Mouse (Mus musculus) hindbrain, embryonic 11.5 days (tissue): ENCODE data around the gene Cep128. TPM values are rescaled to one million over a fixed set of nuclear protein-coding genes. Genes with fewer than 3 reads are reported as not detected.

Experiments
- ATAC-seq: fragments of 200-750 bp; cut with Nextera tagmentation; 2 replicates; pipeline ENCODE4 v1.8.0; 2017; ENCODE audit warnings: mild to moderate bottlenecking, moderate TSS enrichment, moderate library complexity; ENCODE audit not compliant: low FRiP score
- DNase-seq: peaks from one replicate; pipeline ENCODE4 v3.0.0-alpha.2; 2015; ENCODE audit warnings: low spot score
- H3K27ac ChIP-seq: fragments of 300-500 bp; sonication (generic); 2 replicates; pipeline ENCODE4 v1.5.1; 2014; ENCODE audit warnings: mild to moderate bottlenecking, low read depth, low read length
- H3K27me3 ChIP-seq: fragments of 300-500 bp; sonication (generic); 2 replicates; pipeline ENCODE4 v1.6.1; 2014; ENCODE audit warnings: mild to moderate bottlenecking, low read length, moderate library complexity, mixed read lengths; ENCODE audit not compliant: control insufficient read depth, insufficient read depth
- H3K36me3 ChIP-seq: fragments of 300-500 bp; sonication (generic); 2 replicates; pipeline ENCODE4 v1.6.1; 2014; ENCODE audit warnings: mild to moderate bottlenecking, low read length, moderate library complexity, mixed read lengths; ENCODE audit not compliant: control insufficient read depth, insufficient read depth
- H3K4me1 ChIP-seq: fragments of 300-500 bp; sonication (generic); replicated peaks from 2 replicates; pipeline ENCODE4 v1.6.1; 2014; ENCODE audit warnings: low read length, mixed read lengths; ENCODE audit not compliant: control insufficient read depth, insufficient read depth
- H3K4me2 ChIP-seq: fragments of 300-500 bp; sonication (generic); replicated peaks from 2 replicates; pipeline ENCODE4 v1.6.1; 2014; ENCODE audit warnings: mild to moderate bottlenecking, low read depth, low read length
- H3K4me3 ChIP-seq: fragments of 300-500 bp; sonication (generic); 2 replicates; pipeline ENCODE4 v1.5.1; 2014; ENCODE audit warnings: low read depth, low read length
- H3K9ac ChIP-seq: fragments of 300-500 bp; sonication (generic); 2 replicates; pipeline ENCODE4 v1.6.1; 2014; ENCODE audit warnings: low read depth, low read length
- H3K9me3 ChIP-seq: fragments of 300-500 bp; sonication (generic); 2 replicates; pipeline ENCODE4 v1.6.1; 2016; ENCODE audit warnings: low read length; ENCODE audit not compliant: control insufficient read depth
- WGBS: fragments of 180-500 bp; shearing (Covaris S2); extraction: QIAGEN DNeasy Blood & Tissue Kit; methylation state at CpG from one replicate; pipeline ENCODE4 v1.1.7; 2014; 5-methylcytosine and 5-hydroxymethylcytosine counted together
- polyA plus RNA-seq: library from polyadenylated mRNA; unstranded; fragments of >200 nt; fragmentation: Nextera tagmentation; extraction: Ambion mirVana; gene quantifications from 2 replicates; pipeline ENCODE4 v1.2.1, GENCODE M21; 2014

The Cep128 gene
- 10.5 and 10.7 TPM in 2 replicates for polyA plus RNA-seq

DNA sequence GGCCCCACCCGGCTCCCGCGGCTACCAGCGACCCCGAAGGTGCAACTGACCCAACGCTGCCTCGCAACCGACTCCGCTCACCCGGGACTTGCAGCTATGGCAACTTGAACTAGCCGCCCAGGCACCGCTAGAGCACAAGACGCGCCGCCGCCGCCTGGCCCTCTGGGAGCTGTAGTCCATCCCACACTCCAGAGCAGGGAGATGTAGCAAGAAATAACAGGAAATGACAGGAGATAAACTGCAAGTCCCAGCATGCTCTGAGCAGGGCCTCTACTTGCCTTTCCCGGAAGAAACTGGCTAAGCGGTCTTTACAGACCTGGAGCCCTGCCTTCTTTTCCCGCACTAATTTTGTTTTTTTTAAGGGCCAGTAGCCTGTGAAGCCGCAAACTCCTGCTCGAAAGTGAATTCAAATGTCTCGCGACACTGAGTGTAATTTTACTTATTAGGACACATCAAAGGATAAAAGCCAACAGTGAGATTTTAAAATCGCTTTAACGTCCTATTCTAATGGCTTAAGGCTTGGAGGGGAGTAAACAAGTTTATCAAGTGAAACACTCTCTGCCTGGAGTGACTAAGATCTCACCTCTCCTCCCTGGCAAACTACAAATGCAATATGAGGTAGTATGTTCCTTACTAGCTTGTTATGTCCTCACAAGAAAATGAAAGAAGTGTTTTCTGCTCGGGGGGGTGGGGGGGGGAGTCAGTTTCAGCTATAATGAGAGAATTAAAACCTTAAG, at the start of gene Cep128, which contains the start of gene Tshr:
Cep128 (minus strand) TSS at position 129 of the 737 bp plus-strand sequence.
Tshr (plus strand) TSS at position 283 of the 737 bp plus-strand sequence.
- no peaks in the 10 kb centered on the region for H3K4me1 ChIP-seq
- DNase-seq (peak; percentile 93), ATAC-seq (peak; percentile 100)
- WGBS: under 1% methylated on average over 27 of the region's 27 CpGs
- peak within 1 kb of the TSS; percentile 66 for H3K4me2 ChIP-seq
- no peak within 1 kb of the TSS for H3K27ac ChIP-seq
- peak within 1 kb of the TSS; percentile 40 for H3K9ac ChIP-seq
- H3K4me3 ChIP-seq: peak within 1 kb of the TSS; percentile 64
- H3K36me3 ChIP-seq: no peaks in the 10 kb centered on the region
- no peaks in the 10 kb centered on the region for H3K27me3 ChIP-seq
- H3K9me3 ChIP-seq: no peaks in the 10 kb centered on the region

DNA sequence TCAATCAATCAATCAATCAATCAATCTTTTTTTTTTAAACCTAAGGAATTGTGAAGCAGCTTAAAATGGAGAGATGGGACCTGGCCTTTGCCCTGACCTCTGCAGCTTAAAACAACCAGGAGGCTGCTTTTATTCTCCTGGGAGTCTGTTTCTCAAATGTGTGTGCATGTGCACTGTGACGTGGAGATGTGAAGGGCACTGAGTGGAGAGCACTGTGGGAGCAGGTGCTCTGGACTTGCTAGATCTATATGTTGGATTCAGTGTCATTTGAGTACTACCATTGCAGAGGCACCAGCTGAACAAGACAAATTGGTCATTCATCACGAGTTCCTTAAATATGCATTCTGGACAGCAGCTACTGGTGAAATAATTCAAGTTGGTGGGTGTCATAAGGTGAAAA, 42.9 kb upstream of the Cep128 start:
- no peak overlapping the region for H3K27ac ChIP-seq
- no peaks in the 10 kb centered on the region for H3K36me3 ChIP-seq
- DNase-seq: no peak
- no peak overlapping the region for H3K9ac ChIP-seq
- H3K4me3 ChIP-seq: no peak overlapping the region
- H3K4me1 ChIP-seq: no peaks in the 10 kb centered on the region
- peak; percentile 57 for ATAC-seq
- no peak overlapping the region for H3K4me2 ChIP-seq
- 41% methylated on average over 2 of the region's 2 CpGs for WGBS
- no peaks in the 10 kb centered on the region for H3K27me3 ChIP-seq
- H3K9me3 ChIP-seq: no peaks in the 10 kb centered on the region

DNA sequence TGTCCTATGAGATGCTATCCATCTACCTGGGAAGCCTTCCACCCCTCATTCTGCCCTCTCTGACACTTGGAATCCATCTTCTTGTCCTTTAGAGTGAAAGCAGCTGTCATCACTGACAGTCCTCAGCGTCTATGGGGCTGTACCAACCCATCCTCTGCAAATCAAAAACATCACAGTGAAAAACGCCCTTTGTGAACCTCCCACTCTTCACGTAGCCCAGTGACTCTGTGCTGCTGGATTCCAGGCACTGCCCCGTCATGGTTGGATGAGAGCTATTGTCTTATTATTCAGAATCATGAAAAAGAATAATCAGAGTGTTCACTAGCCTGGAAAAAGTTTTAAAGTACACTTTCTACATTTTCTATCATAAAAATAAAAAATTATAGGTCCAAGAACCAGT, 42.3 kb upstream of the Cep128 start:
- Histone ChIP-seq H3K4me3 (no peak overlapping the region), H3K36me3 (no peaks in the 10 kb centered on the region), H3K9ac (no peak overlapping the region), H3K4me2 (no peak overlapping the region), H3K4me1 (no peaks in the 10 kb centered on the region), H3K9me3 (no peaks in the 10 kb centered on the region), H3K27ac (no peak overlapping the region), H3K27me3 (no peaks in the 10 kb centered on the region)
- DNase-seq (peak; percentile 8), ATAC-seq (peak; percentile 55; the same call in 1 of the 2 replicates)
- WGBS: 16% methylated on average over 4 of the region's 4 CpGs

DNA sequence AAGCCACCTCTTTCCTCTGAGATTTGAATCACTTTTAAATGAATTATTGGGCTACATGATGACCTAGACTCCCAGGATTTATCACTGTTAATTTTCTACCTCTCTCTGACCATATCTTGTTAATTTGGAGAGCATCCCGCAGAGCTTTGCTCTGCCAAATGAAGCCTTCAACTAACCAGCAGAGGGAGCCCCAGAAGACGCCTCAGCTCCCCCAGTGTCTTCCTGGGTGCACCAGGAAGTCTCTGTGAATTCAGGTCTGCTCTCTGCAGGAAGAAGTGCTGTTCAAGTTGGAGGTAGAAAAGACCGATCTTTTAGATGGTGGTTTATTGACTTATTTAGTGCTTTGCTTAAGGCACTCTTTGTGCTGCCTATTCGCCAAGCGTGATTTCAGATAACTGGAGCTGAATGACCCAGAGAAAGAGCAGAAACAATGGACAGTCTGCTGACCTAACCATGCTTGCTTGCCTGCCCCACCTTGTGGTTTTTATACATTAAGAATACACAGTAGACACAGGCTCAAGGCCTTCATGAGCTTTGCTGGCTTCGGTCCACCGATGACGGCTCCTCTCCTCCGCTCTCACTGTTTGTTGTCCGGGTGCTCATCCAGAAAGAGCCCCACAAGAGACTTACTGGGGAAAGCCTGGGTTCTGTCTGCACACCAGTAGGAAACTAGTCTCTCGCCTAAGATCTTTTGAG, 39.1 kb upstream of the Cep128 start:
- H3K4me3 ChIP-seq: no peak overlapping the region
- no peak overlapping the region for H3K9ac ChIP-seq
- H3K27ac ChIP-seq: no peak overlapping the region
- H3K4me2 ChIP-seq: no peak overlapping the region
- H3K36me3 ChIP-seq: no peaks in the 10 kb centered on the region
- H3K9me3 ChIP-seq: no peaks in the 10 kb centered on the region
- DNase-seq (peak; percentile 51), ATAC-seq (no peak; the same call in 1 of the 2 replicates)
- no peaks in the 10 kb centered on the region for H3K4me1 ChIP-seq
- no peaks in the 10 kb centered on the region for H3K27me3 ChIP-seq
- 77% methylated on average over 11 of the region's 11 CpGs for WGBS

DNA sequence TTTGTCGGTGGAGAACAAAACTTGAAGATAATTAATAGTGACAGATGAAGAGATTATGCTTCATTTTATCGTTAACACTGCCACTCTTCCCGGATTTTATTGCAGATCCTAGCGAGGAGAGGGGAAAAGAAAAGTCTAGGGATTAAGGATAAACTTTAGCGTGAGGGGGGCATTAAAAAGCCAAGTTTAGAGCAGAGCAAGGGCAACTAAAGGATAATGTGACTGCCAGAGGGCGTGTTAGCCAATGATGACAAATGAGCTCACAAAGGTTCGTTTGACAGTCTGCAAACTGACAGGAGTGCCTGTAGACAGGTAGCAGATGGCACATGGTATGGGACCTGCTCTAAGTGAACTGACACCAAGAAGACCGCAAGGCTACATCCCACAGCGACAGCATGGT, 37.1 kb upstream of the Cep128 start:
- Histone ChIP-seq H3K4me3 (no peak overlapping the region), H3K36me3 (no peaks in the 10 kb centered on the region), H3K4me1 (no peaks in the 10 kb centered on the region), H3K27me3 (no peaks in the 10 kb centered on the region), H3K27ac (no peak overlapping the region), H3K4me2 (no peak overlapping the region), H3K9ac (no peak overlapping the region), H3K9me3 (no peaks in the 10 kb centered on the region)
- WGBS: 76% methylated on average over 9 of the region's 9 CpGs
- DNase-seq (no peak), ATAC-seq (no peak)

DNA sequence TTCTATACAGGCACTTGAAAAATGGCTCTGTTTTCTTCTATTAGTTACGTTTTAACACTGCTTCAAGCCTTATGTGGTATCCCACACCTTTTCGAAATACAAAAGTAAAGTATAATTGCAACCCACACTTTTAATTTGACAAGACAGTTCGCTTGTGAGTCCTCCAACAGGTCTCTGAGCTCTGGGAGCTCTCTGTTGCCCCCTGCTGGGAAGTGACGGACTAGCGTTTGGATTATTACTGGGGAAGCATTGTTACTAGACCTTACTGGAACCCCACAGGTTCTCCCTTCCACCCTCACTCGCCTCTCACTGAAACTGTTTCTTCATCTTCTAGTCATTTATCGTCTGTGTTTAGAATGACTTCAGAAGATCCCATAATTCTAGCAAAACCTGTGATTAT, 34.6 kb upstream of the Cep128 start:
- peak; percentile 76 for DNase-seq
- H3K36me3 ChIP-seq: no peaks in the 10 kb centered on the region
- no peaks in the 10 kb centered on the region for H3K4me1 ChIP-seq
- no peaks in the 10 kb centered on the region for H3K27me3 ChIP-seq
- H3K27ac ChIP-seq: no peak overlapping the region
- ATAC-seq: no peak
- no peak overlapping the region for H3K4me2 ChIP-seq
- H3K9me3 ChIP-seq: no peaks in the 10 kb centered on the region
- WGBS: 47% methylated on average over 7 of the region's 7 CpGs
- H3K4me3 ChIP-seq: no peak overlapping the region
- no peak overlapping the region for H3K9ac ChIP-seq

DNA sequence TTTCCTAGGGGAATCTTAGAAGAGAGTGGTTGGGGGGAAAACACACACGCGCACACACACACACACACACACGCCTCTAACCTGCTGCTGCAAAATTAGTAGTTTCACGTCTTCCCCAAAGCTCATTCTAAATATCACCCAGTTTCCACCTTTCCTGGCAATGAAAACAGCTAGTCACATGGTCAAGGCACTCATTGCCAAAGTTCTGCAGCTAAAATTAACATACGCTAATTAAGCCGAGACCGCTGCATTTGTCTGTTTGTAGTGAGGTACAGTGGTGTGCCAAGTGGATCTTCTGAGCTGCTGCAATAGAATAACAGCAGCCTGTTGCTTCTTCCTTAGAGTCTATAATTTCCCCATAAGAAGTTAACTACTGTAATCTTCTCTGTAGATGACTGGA, 32.6 kb upstream of the Cep128 start:
- WGBS: 92% methylated on average over 7 of the region's 7 CpGs
- ATAC-seq: no peak
- no peak for DNase-seq
- no peaks in the 10 kb centered on the region for H3K9me3 ChIP-seq
- H3K27ac ChIP-seq: no peak overlapping the region
- no peaks in the 10 kb centered on the region for H3K27me3 ChIP-seq
- H3K4me3 ChIP-seq: no peak overlapping the region
- no peaks in the 10 kb centered on the region for H3K4me1 ChIP-seq
- no peaks in the 10 kb centered on the region for H3K36me3 ChIP-seq
- no peak overlapping the region for H3K4me2 ChIP-seq
- H3K9ac ChIP-seq: no peak overlapping the region

DNA sequence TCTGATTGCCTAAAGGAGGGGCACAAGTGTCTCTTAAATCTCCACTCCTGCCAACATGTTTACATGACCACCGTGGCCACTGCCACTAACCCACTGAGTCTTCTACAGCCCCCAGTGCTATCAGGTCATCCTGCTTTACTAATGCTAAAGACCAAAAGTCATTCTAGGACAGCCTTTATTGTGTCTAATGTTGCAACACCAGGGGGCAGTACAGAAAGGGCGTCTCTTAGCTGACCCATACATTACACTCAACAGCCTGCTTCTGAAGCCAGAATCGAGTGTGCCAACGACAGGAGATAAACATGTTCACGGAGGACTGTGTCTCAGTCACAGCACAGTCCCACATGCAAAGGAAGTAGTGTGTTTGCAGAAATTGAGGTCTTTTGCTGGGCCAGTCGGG, 30.9 kb upstream of the Cep128 start:
- Histone ChIP-seq H3K4me2 (no peak overlapping the region), H3K27ac (no peak overlapping the region), H3K36me3 (no peaks in the 10 kb centered on the region), H3K27me3 (no peaks in the 10 kb centered on the region), H3K4me3 (no peak overlapping the region), H3K9ac (no peak overlapping the region), H3K9me3 (no peaks in the 10 kb centered on the region), H3K4me1 (no peaks in the 10 kb centered on the region)
- WGBS: 80% methylated on average over 6 of the region's 6 CpGs
- DNase-seq: no peak
- no peak for ATAC-seq
